Mouse (Mus musculus) spleen, embryonic (tissue): ENCODE results near the gene Srsf10.

ENCODE experiments used
- CTCF ChIA-PET: fragments of 350-600 bp; sonication (Branson Sonifier 250); formaldehyde crosslinking; loops from one replicate; lab custom pipeline; 2022; lab: Charles Lee

The Srsf10 gene

DNA sequence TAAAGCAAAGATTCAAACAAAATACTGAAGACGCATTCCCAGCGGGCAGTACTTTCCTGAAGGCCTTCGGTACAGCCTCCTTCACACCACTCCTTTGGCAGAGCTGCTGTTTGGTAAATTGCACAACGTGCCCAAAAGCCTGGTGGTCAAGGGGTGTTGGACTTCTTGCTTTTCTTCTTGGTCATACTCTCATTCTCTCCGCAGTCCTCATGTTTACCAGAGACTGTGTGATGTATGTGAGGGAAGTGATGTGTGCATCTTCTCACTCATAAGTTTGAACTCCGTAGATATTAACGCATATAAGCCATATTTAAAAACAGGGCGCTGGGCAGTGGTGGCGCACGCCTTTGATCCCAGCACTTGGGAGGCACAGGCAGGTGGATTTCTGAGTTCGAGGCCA lies 917 bp upstream of the Srsf10 start:
- CTCF ChIA-PET, result no interaction called here

DNA sequence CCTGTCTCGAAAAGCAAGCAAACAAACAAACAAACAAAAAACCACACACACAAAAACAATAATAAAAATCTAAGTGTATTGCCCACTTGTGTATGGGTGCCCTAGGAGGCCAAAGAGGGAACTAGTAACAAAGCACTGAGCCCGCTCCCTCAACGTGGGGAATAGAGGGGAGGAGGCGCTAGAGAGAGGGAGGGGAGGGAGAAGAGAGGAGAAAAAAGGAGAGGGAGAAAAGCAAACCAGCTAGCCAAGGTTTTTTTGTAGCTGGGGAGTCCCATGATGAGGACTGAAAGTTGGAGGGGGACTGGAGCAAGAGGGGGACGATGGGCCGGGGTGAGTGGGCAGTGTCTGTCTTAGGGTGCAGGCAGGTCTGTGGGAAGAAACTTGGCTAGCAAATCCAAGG lies 467 bp upstream of the Srsf10 start:
- CTCF ChIA-PET, result no interaction called here

DNA sequence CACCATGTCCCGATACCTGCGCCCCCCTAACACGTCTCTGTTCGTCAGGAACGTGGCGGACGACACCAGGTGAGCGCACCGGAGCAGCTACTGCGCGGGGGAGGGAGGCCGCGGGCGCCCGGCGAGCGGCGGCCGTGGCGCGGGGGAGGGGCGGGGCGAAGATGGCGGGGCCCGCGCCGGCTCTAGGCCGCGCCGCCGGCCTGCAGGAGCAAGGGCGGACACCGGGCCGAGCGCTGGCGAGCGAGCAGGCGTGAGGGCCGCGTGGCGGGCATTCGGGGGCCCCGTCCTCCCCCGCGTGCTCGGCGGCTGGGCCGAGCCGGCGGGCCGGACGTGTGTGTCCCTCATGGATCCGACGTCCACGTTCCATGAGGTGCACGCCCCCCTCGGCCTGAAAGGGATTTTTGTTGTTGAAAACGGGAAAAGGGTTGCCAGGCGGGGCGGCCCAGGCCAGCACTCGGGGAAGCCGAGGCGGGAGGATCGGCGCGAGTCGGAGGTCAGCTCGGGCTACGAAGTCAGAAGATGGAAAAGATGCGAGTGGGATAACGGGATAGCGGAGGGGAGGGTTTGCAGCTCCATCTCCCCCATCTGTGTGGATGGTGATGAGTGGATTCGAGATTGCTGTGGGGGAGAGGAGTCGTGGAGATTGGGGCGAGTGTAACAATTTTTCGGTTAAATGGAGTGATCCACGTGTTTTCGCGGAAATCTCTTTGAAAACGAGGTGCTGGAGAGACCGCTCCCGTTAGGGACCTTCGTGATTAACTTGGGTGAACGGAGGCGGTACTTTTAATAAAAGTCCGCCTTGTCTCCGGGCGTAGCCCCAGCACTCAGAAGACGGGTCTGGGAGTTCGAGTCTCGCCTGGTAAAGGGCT lies 910 bp downstream of the Srsf10 start:
- CTCF ChIA-PET, result interaction anchor here (0.5 to 1.1 kb wide), 3 partner anchors 16 to 65 kb away, joined by 3 read pairs; no protein-coding TSS in a partner anchor

DNA sequence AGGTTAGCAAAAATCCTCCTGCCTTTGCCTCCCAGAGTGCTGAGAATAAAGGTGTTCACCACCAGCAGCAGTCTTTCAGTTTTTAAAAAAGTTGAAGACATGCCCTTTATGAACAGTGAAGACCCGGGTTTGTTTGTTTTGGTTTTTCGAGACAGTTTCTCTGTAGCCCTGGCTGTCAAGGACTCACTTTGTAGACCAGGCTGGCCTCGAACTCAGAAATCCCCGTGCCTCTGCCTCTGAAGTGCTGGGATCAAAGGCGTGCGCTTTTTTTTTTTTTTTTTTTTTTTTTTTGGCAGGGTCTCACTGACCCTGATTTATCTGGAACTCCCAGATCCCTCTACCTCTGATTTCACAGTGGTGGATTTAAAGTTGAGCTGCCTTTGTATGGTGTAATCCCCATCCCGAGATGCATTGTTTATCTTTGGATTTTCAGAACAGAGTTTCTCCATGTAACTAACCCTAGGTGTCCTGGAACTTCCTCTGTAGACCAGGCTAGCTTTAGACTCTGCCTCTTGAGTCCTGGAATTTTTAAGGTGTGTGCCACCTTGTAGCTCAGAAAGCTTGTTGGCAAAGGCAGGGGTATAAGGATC lies 2.1 kb downstream of the Srsf10 start:
- CTCF ChIA-PET, result interaction anchor here (0.5 to 0.6 kb wide), 2 partner anchors 64 to 342 kb away, joined by 3 to 4 read pairs; no protein-coding TSS in a partner anchor

DNA sequence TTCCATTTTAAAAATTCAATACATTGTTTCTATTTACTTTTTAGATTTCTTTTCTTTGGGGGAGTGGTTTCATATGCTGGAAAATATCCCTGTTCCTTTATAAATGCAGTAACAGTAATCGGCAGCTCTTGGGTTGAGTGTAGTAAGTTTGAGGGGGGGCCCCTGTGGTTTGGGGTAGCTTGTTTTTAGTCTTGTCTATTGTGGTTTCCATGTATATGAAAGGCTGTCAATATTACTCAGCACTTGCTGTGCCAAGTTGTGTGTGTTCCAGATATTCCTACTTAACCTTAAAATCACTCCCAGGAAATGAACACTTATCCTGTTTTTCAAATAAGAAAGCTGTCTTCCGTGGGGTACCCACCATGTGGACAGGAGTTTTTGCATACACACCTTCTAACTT lies 13.4 kb downstream of the Srsf10 start:
- CTCF ChIA-PET, result interaction anchor here (0.7 to 0.9 kb wide), 2 partner anchors 54 to 229 kb away, joined by 3 to 7 read pairs; no protein-coding TSS in a partner anchor

DNA sequence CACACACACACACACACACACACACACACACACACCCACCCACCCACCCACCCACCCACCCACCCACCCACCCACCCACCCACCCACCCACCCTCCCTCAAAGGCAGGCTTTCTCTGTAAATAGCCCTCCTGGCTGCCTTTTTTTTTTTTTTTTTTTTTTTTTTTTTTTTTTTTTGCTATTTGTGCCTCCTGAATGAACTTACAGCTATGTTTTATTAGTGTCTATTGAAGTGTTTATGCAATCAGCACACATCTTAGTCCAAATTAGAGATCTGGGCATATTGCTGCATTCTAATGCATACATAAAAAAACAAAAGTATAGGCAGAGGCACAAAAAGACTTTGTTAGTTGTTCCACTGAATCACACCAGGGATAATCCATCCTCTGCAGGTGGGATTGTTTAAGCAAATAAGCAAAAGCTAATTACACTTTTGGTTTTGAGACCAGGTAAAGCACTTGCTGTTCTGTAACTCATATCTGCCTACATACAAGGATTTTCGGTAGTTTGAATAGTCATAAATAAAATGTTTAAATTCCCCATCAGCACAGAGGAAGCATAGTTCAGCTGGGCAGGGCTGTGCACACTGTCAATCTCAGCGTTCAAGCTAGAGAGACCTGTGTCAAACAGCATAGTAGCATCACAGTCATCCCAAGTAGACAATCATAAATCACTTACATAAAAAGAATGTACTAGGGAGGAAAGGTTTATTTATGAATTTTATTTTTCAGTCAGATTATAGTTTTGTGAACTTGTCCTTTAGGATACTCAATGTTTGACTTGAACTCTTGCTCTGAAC lies 14.9 kb downstream of the Srsf10 start:
- CTCF ChIA-PET, result interaction anchor here (0.5 to 0.9 kb wide), 3 partner anchors 78 to 269 kb away, joined by 3 to 5 read pairs (median 4); no protein-coding TSS in a partner anchor

DNA sequence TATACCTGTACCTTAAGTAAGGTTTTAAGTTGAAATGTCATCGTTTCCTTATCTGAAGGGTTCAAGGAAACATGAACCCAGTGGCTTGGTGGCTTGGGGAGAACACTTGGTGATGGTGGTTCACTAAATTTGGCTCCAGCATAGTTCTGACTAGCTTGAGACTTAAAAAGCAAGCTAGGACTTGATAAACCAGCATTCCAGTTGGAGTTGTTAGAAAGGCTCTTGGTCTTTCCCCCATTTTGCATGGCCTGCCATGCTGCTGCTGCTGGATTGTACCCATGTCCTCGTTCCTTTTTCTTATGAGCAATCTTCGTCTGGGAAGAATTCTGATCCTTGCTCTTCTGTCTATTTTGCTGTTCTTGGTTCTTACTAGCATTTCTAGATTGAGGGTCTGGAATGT lies 16.5 kb downstream of the Srsf10 start:
- CTCF ChIA-PET, result interaction anchor here (1.0 kb wide), 1 partner anchor 16 kb away, joined by 3 read pairs; the partner anchor contains the start of gene Srsf10

DNA sequence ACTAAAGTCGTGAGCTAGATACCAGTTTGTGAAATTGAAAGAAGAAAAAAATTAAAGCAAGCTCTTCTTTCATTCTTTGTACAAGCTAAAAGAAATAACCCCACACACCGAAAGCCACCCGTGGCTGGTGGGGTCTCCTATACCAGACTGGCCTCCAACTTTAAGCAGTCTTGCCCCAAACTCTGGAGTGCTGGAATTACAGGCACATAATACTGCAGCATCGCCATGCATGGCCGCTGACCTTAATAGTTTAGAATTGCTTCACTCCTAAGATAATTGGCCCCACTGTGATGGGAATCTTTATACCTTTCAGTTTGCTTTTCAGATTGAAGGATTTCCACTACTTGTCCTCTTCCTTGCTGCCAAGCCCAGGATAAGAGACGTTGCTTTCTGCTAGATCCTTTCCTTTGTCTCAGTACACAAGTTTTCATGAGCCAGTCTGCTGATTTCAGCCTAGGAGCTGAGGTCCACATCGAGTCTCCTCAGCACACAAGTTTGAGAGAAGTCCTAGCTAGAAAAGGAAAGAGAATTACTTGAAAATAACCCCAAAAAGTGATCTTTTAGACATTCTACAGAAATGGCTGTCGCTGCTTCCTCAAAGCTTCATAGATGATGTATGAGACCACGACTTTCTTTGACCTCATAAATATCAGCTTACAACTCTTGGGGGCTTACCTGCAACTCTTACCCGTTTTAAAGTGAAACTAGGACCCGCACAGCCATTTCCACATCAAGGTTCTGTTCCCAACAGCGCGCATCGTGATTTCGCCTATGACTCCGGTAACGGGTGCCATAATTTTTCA lies 17.2 kb downstream of the Srsf10 start:
- CTCF ChIA-PET, result interaction anchor here (0.8 to 1.0 kb wide), 3 partner anchors 17 to 64 kb away, joined by 3 read pairs; partner anchors contain the start of gene Srsf10

DNA sequence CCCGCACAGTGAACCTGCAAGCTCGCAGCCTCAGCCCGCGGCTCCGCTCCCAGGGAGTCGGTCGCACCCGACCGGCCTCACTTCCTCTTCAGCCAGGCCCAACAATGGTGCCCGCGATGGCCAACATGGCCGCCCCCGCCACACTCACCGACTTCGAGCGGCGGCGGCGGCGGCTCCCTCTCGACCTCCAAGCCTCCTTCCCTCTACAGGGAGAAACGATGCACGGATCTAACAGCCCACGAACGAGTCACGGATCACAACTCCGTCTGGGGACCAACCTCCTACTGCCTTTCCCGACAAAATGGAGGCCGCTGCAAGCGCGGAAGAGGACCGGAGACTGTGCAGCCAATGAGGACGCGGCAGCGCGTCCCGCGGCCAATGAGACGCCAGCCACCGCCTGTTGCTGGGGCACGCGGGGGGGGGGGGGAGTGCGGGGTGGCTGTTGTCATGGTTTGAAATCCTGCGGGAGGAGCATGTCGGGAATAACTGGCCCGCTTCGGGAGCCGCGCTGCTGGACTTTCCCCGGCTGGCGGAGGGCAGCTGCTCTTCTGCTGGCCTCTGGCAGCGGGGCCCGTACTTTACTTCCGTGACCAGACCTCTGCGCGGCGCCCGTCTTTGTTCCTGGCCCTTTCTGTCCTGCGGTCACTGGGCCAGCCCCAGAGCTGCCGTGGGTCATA lies 18.1 kb downstream of the Srsf10 start, which contains the start of gene Pnrc2:
Gene Pnrc2 (minus strand): TSS at position 325 of the 677 bp plus-strand sequence.
- CTCF ChIA-PET, result interaction anchor here (1.0 kb wide), 1 partner anchor 63 kb away, joined by 3 read pairs; no protein-coding TSS in a partner anchor

DNA sequence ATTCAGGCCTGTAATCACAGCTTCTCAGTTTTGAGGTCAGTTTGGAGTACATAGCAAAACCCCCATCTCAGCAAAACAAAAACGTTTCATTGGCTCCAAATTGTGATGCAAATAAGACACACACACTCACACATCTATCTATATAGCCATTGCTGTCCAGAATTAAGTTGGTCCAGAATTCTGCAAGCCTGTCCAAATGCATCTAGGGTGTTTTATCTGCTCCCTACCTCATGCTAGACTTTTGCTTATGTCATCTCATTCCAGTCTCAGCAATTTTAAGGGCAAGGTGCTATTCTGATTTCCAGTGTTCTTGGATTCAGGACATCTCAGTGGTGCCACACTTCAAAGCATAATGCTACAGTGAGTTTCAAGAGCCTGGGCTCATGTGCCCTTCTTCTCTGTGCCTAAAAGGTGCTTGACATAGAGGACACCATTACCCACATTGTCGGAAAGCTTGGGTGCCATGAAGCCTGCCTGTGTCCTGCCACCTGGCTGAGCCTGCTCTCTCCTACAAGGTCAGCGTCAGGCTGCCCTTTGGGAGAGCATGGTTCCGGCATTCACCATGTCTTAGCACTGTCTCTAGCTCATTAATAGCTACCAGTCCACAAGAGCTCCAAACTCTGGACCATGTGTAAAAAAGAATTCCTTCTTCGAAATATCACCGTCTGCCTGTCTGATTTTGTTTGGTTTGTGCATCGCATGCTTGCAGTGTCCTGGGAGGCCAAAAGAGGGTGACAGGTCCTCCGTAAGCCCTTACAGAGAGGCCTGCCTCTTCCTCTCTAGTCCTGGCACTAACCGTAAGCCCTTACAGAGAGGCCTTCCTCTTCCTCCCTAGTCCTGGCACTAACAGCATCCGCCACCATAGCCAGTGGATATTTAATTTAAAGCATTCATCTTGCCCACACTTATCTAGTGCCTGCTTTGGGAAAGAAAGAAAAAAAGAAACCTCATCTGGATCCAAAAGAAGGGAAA lies 19.3 kb downstream of the Srsf10 start:
- CTCF ChIA-PET, result interaction anchor here (0.6 to 1.0 kb wide), 2 partner anchors 18 to 141 kb away, joined by 3 to 4 read pairs; no protein-coding TSS in a partner anchor

DNA sequence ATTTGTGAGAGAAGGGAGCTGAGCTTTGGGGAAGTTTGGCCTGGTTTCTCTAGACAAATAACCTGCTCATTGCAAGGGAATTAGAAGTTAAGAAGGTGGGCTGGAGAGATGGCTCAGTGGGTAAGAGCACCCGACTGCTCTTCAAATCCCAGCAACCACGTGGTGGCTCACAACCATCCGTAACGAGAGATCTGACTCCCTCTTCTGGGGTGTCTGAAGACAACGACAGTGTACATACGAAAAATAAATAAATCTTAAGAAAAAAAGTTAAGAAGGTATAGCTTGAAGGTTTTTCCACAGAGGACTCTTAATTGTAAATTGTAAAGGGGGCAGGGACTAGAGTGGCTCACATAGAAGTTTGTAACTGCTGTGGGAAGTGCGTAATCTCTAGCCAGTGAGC lies 20.0 kb downstream of the Srsf10 start:
- CTCF ChIA-PET, result interaction anchor here (0.6 to 1.0 kb wide), 2 partner anchors 17 to 141 kb away, joined by 3 to 4 read pairs; no protein-coding TSS in a partner anchor

DNA sequence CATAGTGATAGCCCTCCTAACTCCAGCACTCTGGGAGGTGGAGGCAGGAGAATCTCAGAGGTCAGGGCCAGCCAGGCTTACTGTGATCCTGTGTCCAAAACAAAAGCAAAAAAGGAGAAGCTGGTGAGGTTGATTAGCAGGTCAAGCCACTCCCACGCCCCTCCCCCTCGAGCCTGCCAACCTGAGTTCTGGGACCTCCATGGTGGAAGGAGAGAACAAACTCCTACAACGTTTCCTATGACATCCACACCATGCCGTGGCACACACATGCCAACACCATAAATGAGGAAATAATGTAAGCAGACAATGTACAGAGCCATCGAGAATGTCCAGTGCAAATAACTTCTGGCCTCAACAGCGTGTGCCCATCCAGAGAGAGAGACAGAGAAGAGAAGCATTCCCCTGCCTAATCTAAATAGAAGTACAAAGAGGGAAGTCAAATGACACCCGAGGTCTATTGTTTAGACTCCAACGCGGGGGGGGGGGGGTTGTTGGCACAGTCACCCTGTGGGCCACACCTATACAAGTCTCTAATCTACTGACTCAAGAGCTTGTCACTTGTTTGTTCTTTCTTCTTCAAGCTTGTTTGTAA lies 20.5 kb downstream of the Srsf10 start:
- CTCF ChIA-PET, result interaction anchor here (0.6 to 1.4 kb wide), 5 partner anchors 12 to 953 kb away, joined by 3 to 24 read pairs (median 4); no protein-coding TSS in a partner anchor

DNA sequence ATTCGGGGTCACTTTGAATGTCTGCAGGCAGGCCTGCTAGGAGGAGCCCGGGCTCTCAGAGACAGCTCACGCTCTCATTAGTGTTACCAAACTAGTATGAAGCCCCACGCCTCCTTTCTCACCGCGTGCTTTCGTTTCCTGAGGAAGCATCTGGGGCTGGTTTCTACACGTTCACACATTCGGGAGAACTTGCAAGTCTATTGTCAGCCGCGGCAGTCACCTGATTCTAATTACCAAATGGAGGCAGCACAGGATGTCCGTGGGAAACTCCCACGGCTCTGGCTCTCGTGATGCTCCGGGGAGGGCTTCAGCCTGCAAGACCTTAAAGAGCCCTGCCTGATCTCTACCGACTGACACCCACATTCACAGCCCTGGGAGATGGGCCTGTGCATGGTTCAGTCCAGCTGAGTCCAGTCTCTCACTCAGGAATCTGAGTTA lies 21.1 kb downstream of the Srsf10 start:
- CTCF ChIA-PET, result interaction anchor here (0.6 to 1.4 kb wide), 6 partner anchors 10 to 954 kb away, joined by 3 to 24 read pairs (median 4); no protein-coding TSS in a partner anchor

DNA sequence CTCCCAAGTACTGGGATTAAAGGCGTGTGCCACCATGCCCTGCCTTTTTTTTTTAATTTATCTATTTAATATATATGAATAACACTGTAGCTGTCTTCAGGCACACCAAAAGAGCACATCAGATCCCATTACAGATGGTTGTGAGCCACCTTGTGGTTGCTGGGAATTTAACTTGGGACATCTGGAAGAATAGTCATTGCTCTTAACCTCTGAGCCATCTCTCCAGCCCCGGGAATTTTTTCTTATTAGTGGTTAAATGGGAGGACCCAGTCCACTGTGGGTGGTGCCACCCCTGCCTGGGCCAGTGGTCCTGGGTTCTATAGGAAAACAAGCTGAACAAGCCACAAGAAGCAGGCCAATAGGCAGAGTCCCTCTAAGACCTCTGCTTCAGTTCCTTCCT lies 22.2 kb downstream of the Srsf10 start:
- CTCF ChIA-PET, result interaction anchor here (0.5 kb wide), 1 partner anchor 146 kb away, joined by 4 read pairs; no protein-coding TSS in a partner anchor

DNA sequence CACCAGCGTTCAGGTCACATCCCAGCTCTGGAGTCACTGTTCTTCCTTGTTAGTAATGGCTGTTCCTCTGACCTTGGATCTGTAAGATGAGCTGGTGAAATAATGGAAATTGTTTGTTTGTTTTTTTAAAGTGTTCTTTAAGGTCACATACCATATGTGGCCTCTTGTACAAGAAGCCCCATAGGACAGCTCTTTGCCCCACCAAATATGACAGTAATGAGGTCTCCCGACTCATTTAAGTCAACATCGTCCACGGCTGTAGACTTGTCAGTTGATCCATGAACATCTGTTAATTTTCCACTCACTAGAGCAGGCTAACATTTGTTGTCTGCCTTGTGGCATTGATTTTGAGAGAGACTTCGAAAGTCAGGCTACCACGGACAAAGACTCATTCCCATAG lies 23.5 kb downstream of the Srsf10 start:
- CTCF ChIA-PET, result no interaction called here

DNA sequence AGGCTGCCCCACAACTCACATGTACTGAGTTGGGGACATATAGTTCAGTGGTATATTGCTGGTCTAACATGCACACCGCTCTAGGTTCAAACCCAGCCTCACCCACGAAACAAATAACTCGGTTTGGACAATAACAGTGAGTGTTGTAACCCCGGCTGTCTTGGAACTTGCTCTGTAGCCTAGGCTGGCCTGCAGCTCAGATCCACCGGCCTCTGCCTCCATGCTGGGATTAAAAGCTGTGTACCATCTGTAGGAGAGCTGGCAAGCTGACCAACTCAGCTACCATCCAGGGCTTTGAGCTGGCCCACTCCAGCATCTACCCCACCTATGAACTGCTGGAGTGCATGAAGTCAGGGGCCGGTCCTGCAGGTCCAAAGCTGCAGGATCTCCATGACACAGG lies 24.5 kb downstream of the Srsf10 start:
- CTCF ChIA-PET, result no interaction called here

DNA sequence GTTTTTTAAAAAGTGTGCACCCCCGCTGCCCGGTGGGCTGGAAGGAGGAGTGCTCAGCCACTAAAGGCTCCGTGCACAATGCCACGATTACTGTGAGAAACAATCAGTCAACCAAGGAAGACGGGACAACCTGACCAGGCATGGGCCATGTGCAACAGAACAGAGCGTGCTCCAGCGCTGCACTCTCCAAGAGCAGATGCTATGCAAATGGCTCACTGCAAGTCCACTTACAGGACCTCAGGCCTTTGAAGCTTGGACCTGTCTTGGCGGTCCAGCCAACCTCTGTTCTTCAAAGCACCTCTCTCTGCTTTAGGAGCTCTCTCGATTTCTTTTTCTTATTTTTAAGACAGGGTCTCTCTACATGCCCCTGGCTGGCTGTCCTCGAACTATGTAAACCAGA lies 25.0 kb downstream of the Srsf10 start:
- CTCF ChIA-PET, result interaction anchor here (0.6 kb wide), 1 partner anchor 613 kb away, joined by 4 read pairs; no protein-coding TSS in a partner anchor

DNA sequence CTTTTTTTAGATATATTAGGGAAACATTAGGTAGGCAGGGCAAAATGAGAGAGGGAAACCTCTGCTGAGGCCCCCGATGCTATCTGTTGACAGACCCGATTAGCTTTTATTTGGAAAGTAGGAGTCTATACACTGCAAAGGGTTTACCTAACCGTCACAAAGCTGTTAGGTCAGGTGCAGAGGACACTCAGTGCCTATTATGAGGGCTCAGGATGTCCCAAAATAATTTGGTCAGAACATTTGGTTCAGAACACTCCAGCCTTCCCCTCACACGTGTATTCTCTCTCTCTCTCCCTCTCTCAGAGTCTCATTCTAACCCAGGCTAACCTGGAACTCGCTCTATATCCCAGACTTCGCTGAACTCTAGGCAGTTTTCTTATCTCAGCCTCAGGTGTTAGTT lies 26.5 kb downstream of the Srsf10 start:
- CTCF ChIA-PET, result interaction anchor here (1.2 kb wide), 1 partner anchor 352 kb away, joined by 11 read pairs; no protein-coding TSS in a partner anchor
